Mouse (Mus musculus) spleen, postnatal 36 days (tissue): ENCODE results near the gene Gm17324.
"Not testable (repeated sequence)": the region's sequence is repeated elsewhere in the genome, so short reads cannot be mapped to it uniquely, and the experiment has no call there.

Experiments
- DNase-seq, 2 experiments: peaks; one replicate each; pipeline ENCODE4 v3.0.0; 2022; ENCODE audit warnings: low spot score in 2 of 2, mixed read lengths in 1 of 2

The Gm17324 gene

GRCm38 (mm10) chr9:78447973-78448873 is at the start of gene Gm17324, which contains the start of gene Mto1:
Gene Gm17324 (minus strand): TSS chr9:78448786.
Gene Mto1 (plus strand): TSS chr9:78448208.
- peak; percentile 86 to 87 for DNase-seq

- DNase-seq = no peak
These were observed 44.6 kb upstream of the Gm17324 start for GRCm38 (mm10) chr9:78493171-78493570.

- DNase-seq = no peak
These were observed 43.7 kb upstream of the Gm17324 start for GRCm38 (mm10) chr9:78492254-78492653.

GRCm38 (mm10) chr9:78491169-78491568 is 42.6 kb upstream of the Gm17324 start:
- DNase-seq = no peak

- DNase-seq = peak; percentile 75 to 77
These were observed 40.4 kb upstream of the Gm17324 start, which contains the start of gene Eef1a1 for GRCm38 (mm10) chr9:78488890-78489420. Gene Eef1a1 (minus strand): TSS chr9:78489151.

GRCm38 (mm10) chr9:78488021-78488420 is 39.4 kb upstream of the Gm17324 start:
- DNase-seq = not testable (repeated sequence)

- DNase-seq = no peak
These were observed 36.1 kb upstream of the Gm17324 start for GRCm38 (mm10) chr9:78484660-78485059.

GRCm38 (mm10) chr9:78482386-78482785 is 33.8 kb upstream of the Gm17324 start:
- DNase-seq = no peak

- DNase-seq = peak; percentile 93 to 95
These were observed 33.1 kb upstream of the Gm17324 start for GRCm38 (mm10) chr9:78481423-78482331.

GRCm38 (mm10) chr9:78480706-78481358 is 32.2 kb upstream of the Gm17324 start:
- DNase-seq = peak; percentile 78 to 83

- not testable (repeated sequence) for DNase-seq
These were observed 31.6 kb upstream of the Gm17324 start for GRCm38 (mm10) chr9:78480227-78480626.

GRCm38 (mm10) chr9:78479308-78479707 is 30.7 kb upstream of the Gm17324 start:
- not testable (repeated sequence) for DNase-seq

GRCm38 (mm10) chr9:78478009-78478605 is 29.5 kb upstream of the Gm17324 start:
- DNase-seq = not testable (repeated sequence)

- DNase-seq = peak in 1 of 2 experiments; percentile 17
These were observed 28.5 kb upstream of the Gm17324 start for GRCm38 (mm10) chr9:78477021-78477551.

- DNase-seq = no peak
These were observed 28.0 kb upstream of the Gm17324 start for GRCm38 (mm10) chr9:78476531-78477020.

GRCm38 (mm10) chr9:78475873-78476272 is 27.3 kb upstream of the Gm17324 start:
- DNase-seq = no peak

- no peak for DNase-seq
These were observed 26.8 kb upstream of the Gm17324 start for GRCm38 (mm10) chr9:78475383-78475780.

GRCm38 (mm10) chr9:78474771-78475382 is 26.3 kb upstream of the Gm17324 start:
- DNase-seq = no peak

- no peak for DNase-seq
These were observed 25.7 kb upstream of the Gm17324 start for GRCm38 (mm10) chr9:78474270-78474669.

GRCm38 (mm10) chr9:78473588-78473987 is 25.0 kb upstream of the Gm17324 start:
- no peak for DNase-seq
